Mouse (Mus musculus) liver, adult 2 months (tissue): ENCODE measurements at regions not wholly inside any gene's neighbourhood (a gene's known extent, or its start where the extent isn't known, plus 50 kb on each side); places are given as distances from the start of the nearest gene placed in this dataset.

Experiments
- DNase-seq: peaks from one replicate; pipeline ENCODE4 v3.0.0-alpha.2; 2011; ENCODE audit warnings: low read depth, low spot score; ENCODE audit errors: extremely low read depth
- H3K27ac ChIP-seq: fragments of 200-500 bp; replicated peaks from 2 replicates; pipeline ENCODE4 v1.5.1; 2012; ENCODE audit warnings: low read depth, mild to moderate bottlenecking, control low read depth, inconsistent platforms, low read length; ENCODE audit not compliant: insufficient read depth
- H3K27me3 ChIP-seq: fragments of 200-500 bp; 2 replicates; pipeline ENCODE4 v1.6.1; 2012; ENCODE audit warnings: mild to moderate bottlenecking, moderate library complexity, low read length, inconsistent platforms; ENCODE audit not compliant: control insufficient read depth, insufficient read depth
- H3K36me3 ChIP-seq: fragments of 200-500 bp; 2 replicates; pipeline ENCODE4 v1.6.1; 2012; ENCODE audit warnings: low read length, inconsistent platforms; ENCODE audit not compliant: control insufficient read depth, insufficient read depth
- H3K4me1 ChIP-seq: fragments of 200-500 bp; 2 replicates; pipeline ENCODE4 v1.6.1; 2011; ENCODE audit warnings: low read length; ENCODE audit not compliant: control insufficient read depth, insufficient read depth
- H3K4me3 ChIP-seq: fragments of 200-500 bp; 2 replicates; pipeline ENCODE4 v1.5.1; 2011; ENCODE audit warnings: low read depth, mild to moderate bottlenecking, control low read depth, low read length, moderate library complexity; ENCODE audit not compliant: insufficient read depth
- H3K79me2 ChIP-seq: fragments of 200-500 bp; 2 replicates; pipeline ENCODE4 v1.6.1; 2012; ENCODE audit warnings: inconsistent platforms, mild to moderate bottlenecking, low read length, moderate library complexity; ENCODE audit not compliant: control insufficient read depth, insufficient read depth
- H3K9ac ChIP-seq: fragments of 200-500 bp; 2 replicates; pipeline ENCODE4 v1.6.1; 2012; ENCODE audit warnings: low read depth, mild to moderate bottlenecking, control low read depth, inconsistent platforms, low read length
- CTCF ChIP-seq: fragments of 200-500 bp; IDR thresholded peaks from 2 replicates; pipeline ENCODE4 v1.5.1; 2011; ENCODE audit warnings: low read depth, low read length, control low read depth
- POLR2A ChIP-seq: fragments of 200-500 bp; IDR thresholded peaks from 2 replicates; pipeline ENCODE4 v1.6.1; 2011; ENCODE audit warnings: low read length, control low read depth; ENCODE audit not compliant: insufficient read depth; ENCODE audit errors: extremely low read depth
- WGBS: fragments of 180-500 bp; shearing (Covaris S2); methylation state at CpG from one replicate; pipeline ENCODE4 v1.1.7; 2018; 5-methylcytosine and 5-hydroxymethylcytosine counted together

- Histone ChIP-seq H3K79me2 (no peaks in the 10 kb centered on the region), H3K4me1 (peaks cover 4% of the 10 kb centered on the region; the same call in 1 of the 2 replicates), H3K27me3 (no peaks in the 10 kb centered on the region), H3K9ac (no peak overlapping the region), H3K36me3 (no peaks in the 10 kb centered on the region), H3K4me3 (no peak overlapping the region), H3K27ac (no peak overlapping the region)
- WGBS: 72% methylated on average over 4 of the region's 4 CpGs
- TF ChIP-seq POLR2A (no peak), CTCF (no peak)
- no peak for DNase-seq
Observed at GRCm38 (mm10) chr2:148532051-148532450, 88.7 kb upstream of the Cd93 start.

- DNase-seq: peak; percentile 47
- Histone ChIP-seq H3K36me3 (no peaks in the 10 kb centered on the region), H3K4me3 (no peak overlapping the region), H3K27ac (no peak overlapping the region), H3K4me1 (peaks cover 4% of the 10 kb centered on the region; the same call in 1 of the 2 replicates), H3K79me2 (no peaks in the 10 kb centered on the region), H3K27me3 (no peaks in the 10 kb centered on the region), H3K9ac (no peak overlapping the region)
- no peak for TF ChIP-seq POLR2A
- no peak for TF ChIP-seq CTCF
- WGBS: 68% methylated on average over 4 of the region's 4 CpGs
Observed at GRCm38 (mm10) chr2:148530546-148530945, 87.2 kb upstream of the Cd93 start.

GRCm38 (mm10) chr2:148529900-148530299 lies 86.5 kb upstream of the Cd93 start:
- H3K4me1 ChIP-seq: peaks cover 4% of the 10 kb centered on the region; the same call in 1 of the 2 replicates
- no peak overlapping the region for H3K9ac ChIP-seq
- DNase-seq: no peak
- H3K27ac ChIP-seq: no peak overlapping the region
- 77% methylated on average over 2 of the region's 2 CpGs for WGBS
- no peak overlapping the region for H3K4me3 ChIP-seq
- no peaks in the 10 kb centered on the region for H3K27me3 ChIP-seq
- TF ChIP-seq CTCF: no peak
- no peak for TF ChIP-seq POLR2A
- H3K79me2 ChIP-seq: no peaks in the 10 kb centered on the region
- H3K36me3 ChIP-seq: no peaks in the 10 kb centered on the region

- no peak for TF ChIP-seq CTCF
- no peak for TF ChIP-seq POLR2A
- 72% methylated on average over 5 of the region's 5 CpGs for WGBS
- Histone ChIP-seq H3K4me1 (peaks cover 4% of the 10 kb centered on the region; the same call in 1 of the 2 replicates), H3K27ac (no peak overlapping the region), H3K4me3 (no peak overlapping the region), H3K36me3 (no peaks in the 10 kb centered on the region), H3K9ac (no peak overlapping the region), H3K79me2 (no peaks in the 10 kb centered on the region), H3K27me3 (no peaks in the 10 kb centered on the region)
- DNase-seq: no peak
Observed at GRCm38 (mm10) chr2:148527755-148528154, 84.4 kb upstream of the Cd93 start.

DNA sequence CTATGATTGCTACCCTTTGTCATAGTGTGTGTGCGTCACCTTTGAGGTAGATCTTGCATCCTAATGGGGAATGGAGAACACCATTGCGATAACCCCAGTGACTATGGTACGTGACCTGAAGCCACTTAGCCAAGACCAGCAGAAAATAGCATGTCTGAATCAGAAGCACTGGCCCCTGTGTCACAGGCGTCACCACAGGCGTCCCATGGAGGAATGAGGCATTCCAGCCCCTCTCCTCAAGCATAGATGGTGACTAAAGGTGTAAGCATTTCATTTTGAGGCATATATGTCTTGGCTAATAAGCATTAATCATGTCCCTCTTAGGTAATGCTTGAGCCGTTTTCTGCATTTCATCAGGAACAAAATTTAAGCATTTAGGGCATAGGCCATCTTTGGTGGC lies 82.1 kb upstream of the Cd93 start:
- TF ChIP-seq CTCF (no peak), POLR2A (no peak)
- Histone ChIP-seq H3K36me3 (no peaks in the 10 kb centered on the region), H3K4me3 (no peak overlapping the region), H3K27me3 (no peaks in the 10 kb centered on the region), H3K4me1 (peaks cover 2% of the 10 kb centered on the region; the same call in 1 of the 2 replicates), H3K9ac (no peak overlapping the region), H3K27ac (no peak overlapping the region), H3K79me2 (no peaks in the 10 kb centered on the region)
- WGBS: 92% methylated on average over 6 of the region's 6 CpGs
- no peak for DNase-seq

DNA sequence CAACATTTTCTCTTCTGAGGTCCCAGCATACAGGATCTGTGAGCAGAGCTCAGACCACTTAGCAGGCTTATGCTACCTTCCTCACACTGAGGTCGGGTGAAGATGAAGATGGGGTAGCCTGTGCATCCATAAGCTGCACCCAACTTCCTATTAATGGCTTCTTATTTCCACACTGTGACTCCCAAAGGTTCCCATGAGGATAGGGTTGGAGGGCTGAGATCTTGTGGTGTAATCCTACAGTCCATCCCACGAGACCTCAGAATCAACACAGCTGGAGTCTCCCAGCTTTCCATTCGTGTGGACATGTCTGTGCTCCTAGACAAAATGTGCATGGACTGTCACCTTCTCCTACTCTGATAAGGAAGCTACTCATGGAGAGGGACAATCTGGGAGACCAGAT lies 80.0 kb upstream of the Cd93 start:
- Histone ChIP-seq H3K79me2 (no peaks in the 10 kb centered on the region), H3K36me3 (no peaks in the 10 kb centered on the region), H3K4me1 (no peaks in the 10 kb centered on the region; the same call in 1 of the 2 replicates), H3K9ac (no peak overlapping the region), H3K4me3 (no peak overlapping the region), H3K27me3 (no peaks in the 10 kb centered on the region), H3K27ac (no peak overlapping the region)
- TF ChIP-seq POLR2A (no peak), CTCF (no peak)
- DNase-seq: no peak
- WGBS: 82% methylated on average over 3 of the region's 3 CpGs
